Mouse (Mus musculus): ENCODE data around the gene Ppp1r14d.

The Ppp1r14d gene

GRCm38 (mm10) chr2:119236682-119237209 lies 7.0 kb upstream of the Ppp1r14d start:
- no peak for DNase-seq

- no peak for DNase-seq
Measured at GRCm38 (mm10) chr2:119209176-119209507, 20.6 kb downstream of the Ppp1r14d start.

GRCm38 (mm10) chr2:119208344-119209175 lies 21.1 kb downstream of the Ppp1r14d start, which contains the start of the genes Zfyve19 and Dnajc17:
Gene Zfyve19, plus strand, starts transcription at chr2:119208617.
Gene Dnajc17, minus strand, starts transcription at chr2:119208795.
- DNase-seq: peak; percentile 91

GRCm38 (mm10) chr2:119207961-119208343 lies 21.8 kb downstream of the Ppp1r14d start:
- no peak for DNase-seq

- no peak for DNase-seq
Measured at GRCm38 (mm10) chr2:119203871-119204460, 25.7 kb downstream of the Ppp1r14d start.

- no peak for DNase-seq
Measured at GRCm38 (mm10) chr2:119202914-119203453, 26.7 kb downstream of the Ppp1r14d start.

GRCm38 (mm10) chr2:119198934-119199333 lies 30.8 kb downstream of the Ppp1r14d start:
- DNase-seq: no peak

GRCm38 (mm10) chr2:119198049-119198448 lies 31.7 kb downstream of the Ppp1r14d start:
- DNase-seq: no peak

- DNase-seq: no peak
Measured at GRCm38 (mm10) chr2:119197493-119197892, 32.2 kb downstream of the Ppp1r14d start.

- DNase-seq: no peak
Measured at GRCm38 (mm10) chr2:119196316-119197108, 33.2 kb downstream of the Ppp1r14d start.

GRCm38 (mm10) chr2:119194140-119194539 lies 35.6 kb downstream of the Ppp1r14d start:
- no peak for DNase-seq

- DNase-seq: no peak
Measured at GRCm38 (mm10) chr2:119190969-119191368, 38.7 kb downstream of the Ppp1r14d start.

GRCm38 (mm10) chr2:119189029-119189710 lies 40.5 kb downstream of the Ppp1r14d start:
- peak; percentile 90 for DNase-seq

- DNase-seq: no peak
Measured at GRCm38 (mm10) chr2:119182914-119183313, 46.8 kb downstream of the Ppp1r14d start.

- DNase-seq: no peak
Measured at GRCm38 (mm10) chr2:119177384-119177939, 52.2 kb downstream of the Ppp1r14d start.

GRCm38 (mm10) chr2:119176761-119177160 lies 52.9 kb downstream of the Ppp1r14d start:
- DNase-seq: no peak

GRCm38 (mm10) chr2:119175614-119176013 lies 54.1 kb downstream of the Ppp1r14d start:
- no peak for DNase-seq

GRCm38 (mm10) chr2:119174866-119175265 lies 54.8 kb downstream of the Ppp1r14d start:
- no peak for DNase-seq

- no peak for DNase-seq
Measured at GRCm38 (mm10) chr2:119173991-119174651, 55.6 kb downstream of the Ppp1r14d start, which contains the start of gene Gm14137. Gene Gm14137, plus strand, starts transcription at chr2:119174509.

GRCm38 (mm10) chr2:119172862-119173576 lies 56.7 kb downstream of the Ppp1r14d start:
- DNase-seq: no peak

- DNase-seq: no peak
Measured at GRCm38 (mm10) chr2:119172446-119172845, 57.3 kb downstream of the Ppp1r14d start.
